Mouse (Mus musculus): ENCODE results near the gene Myo16. TPM values are rescaled to one million over a fixed set of nuclear protein-coding genes. Genes with fewer than 3 reads are reported as not detected.

The Myo16 gene
- polyA plus RNA-seq, 1 experiment from 2014 or later = 0.81 TPM

DNA sequence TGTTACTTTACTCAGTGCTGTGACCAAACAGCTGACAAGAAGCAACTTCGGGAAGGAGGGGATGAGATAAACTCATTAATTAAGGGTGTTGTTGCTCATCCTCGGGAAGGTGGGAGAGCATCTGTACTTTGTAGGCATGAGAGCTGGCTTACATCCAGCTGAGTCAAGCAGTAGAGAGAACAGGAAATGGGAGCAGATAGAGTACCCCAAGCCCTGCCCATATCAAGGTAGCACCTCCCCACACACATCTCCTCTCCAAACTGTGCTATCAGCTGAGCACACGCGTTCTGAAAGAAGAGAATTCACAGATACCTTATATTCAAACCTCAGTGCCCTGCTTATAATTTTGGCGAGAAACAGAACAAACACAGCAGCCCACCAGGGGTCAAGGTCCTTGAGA lies 330.1 kb downstream of the Myo16 start:
- no peak overlapping the region for H3K27ac ChIP-seq (replicated peaks; ENCODE audit: low read depth, low read length)
- 75% methylated on average over 5 of the region's 5 CpGs for WGBS
- ATAC-seq (replicated peaks; ENCODE audit: insufficient number of reproducible peaks, low FRiP score, low TSS enrichment, low read depth) = no peak
- H3K9ac ChIP-seq (replicated peaks; ENCODE audit: low read length) = no peak overlapping the region
- no peaks in the 10 kb centered on the region for H3K36me3 ChIP-seq (replicated peaks; ENCODE audit: control insufficient read depth, insufficient read depth, low read depth, low read length)
- H3K4me3 ChIP-seq (ENCODE audit: low read depth, low read length) = no peak overlapping the region
- H3K4me1 ChIP-seq (ENCODE audit: control insufficient read depth, insufficient read depth, low read length) = no peaks in the 10 kb centered on the region
- DNase-seq (ENCODE audit: low spot score) = no peak
- H3K9me3 ChIP-seq (replicated peaks; ENCODE audit: control insufficient read depth, low read length) = no peaks in the 10 kb centered on the region
- no peaks in the 10 kb centered on the region for H3K27me3 ChIP-seq (ENCODE audit: control insufficient read depth, insufficient read depth, low read length)
- no peak overlapping the region for H3K4me2 ChIP-seq (ENCODE audit: low read depth, low read length)

DNA sequence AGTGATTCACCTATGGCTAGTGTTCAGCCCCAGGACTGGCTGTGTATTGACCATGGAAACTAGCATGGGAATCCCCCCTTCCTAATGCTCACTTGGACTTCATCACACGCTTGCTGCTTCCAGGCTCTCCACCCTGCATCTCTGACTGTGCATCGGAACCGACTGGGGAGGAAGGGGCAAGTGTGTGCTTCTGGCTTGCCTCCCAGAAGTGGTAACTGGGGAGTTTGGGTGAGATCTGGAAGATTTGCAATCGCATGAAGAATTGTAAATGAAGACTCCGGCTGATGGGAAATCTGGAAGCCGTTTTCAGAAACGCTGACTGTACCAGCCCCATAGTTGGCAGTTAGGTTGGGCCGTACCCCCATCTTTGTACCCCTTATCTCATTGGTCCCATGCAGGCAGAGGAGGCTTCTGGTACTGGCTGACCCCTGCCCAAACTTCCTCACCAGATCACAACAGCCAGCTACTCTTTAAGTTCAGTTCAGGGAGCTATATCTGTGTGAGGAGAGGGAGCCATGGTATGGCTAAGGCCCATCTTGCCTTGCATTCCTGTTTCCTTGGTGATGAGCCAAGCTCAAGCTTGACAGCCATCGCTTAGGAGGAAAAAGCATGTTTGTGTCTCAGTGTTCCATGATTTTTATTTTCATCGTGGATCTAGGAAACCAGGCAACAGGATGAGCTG lies 336.2 kb downstream of the Myo16 start:
- WGBS = 89% methylated on average over 10 of the region's 10 CpGs
- H3K4me1 ChIP-seq (ENCODE audit: control insufficient read depth, insufficient read depth, low read length) = no peaks in the 10 kb centered on the region
- no peaks in the 10 kb centered on the region for H3K27me3 ChIP-seq (ENCODE audit: control insufficient read depth, insufficient read depth, low read length)
- no peak overlapping the region for H3K9ac ChIP-seq (replicated peaks; ENCODE audit: low read length)
- no peak overlapping the region for H3K27ac ChIP-seq (replicated peaks; ENCODE audit: low read depth, low read length)
- DNase-seq (ENCODE audit: low spot score) = no peak
- ATAC-seq (replicated peaks; ENCODE audit: insufficient number of reproducible peaks, low FRiP score, low TSS enrichment, low read depth) = no peak
- H3K4me2 ChIP-seq (ENCODE audit: low read depth, low read length) = no peak overlapping the region
- H3K9me3 ChIP-seq (replicated peaks; ENCODE audit: control insufficient read depth, low read length) = no peaks in the 10 kb centered on the region
- no peaks in the 10 kb centered on the region for H3K36me3 ChIP-seq (replicated peaks; ENCODE audit: control insufficient read depth, insufficient read depth, low read depth, low read length)
- no peak overlapping the region for H3K4me3 ChIP-seq (ENCODE audit: low read depth, low read length)

DNA sequence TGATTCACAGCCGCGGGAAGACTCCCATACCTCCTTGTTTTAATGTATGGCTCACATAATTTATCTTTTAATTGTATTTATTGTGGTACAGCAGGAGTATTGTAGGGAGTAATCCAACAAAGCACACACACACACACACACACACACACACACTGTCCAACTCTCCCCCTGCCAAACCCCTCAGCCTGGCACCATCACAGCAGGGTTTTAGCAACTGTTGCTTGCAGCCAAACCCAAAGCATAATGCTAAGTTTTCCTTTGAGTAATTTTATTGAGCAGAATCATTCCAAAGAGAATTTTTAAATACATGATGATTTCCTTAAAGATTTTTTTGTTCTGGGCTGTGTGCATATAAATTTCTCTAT lies 336.7 kb downstream of the Myo16 start:
- no peaks in the 10 kb centered on the region for H3K27me3 ChIP-seq (ENCODE audit: control insufficient read depth, insufficient read depth, low read length)
- no peak overlapping the region for H3K4me3 ChIP-seq (ENCODE audit: low read depth, low read length)
- no peak for ATAC-seq (replicated peaks; ENCODE audit: insufficient number of reproducible peaks, low FRiP score, low TSS enrichment, low read depth)
- no peak overlapping the region for H3K4me2 ChIP-seq (ENCODE audit: low read depth, low read length)
- no peaks in the 10 kb centered on the region for H3K4me1 ChIP-seq (ENCODE audit: control insufficient read depth, insufficient read depth, low read length)
- no peak for DNase-seq (ENCODE audit: low spot score)
- no peaks in the 10 kb centered on the region for H3K36me3 ChIP-seq (replicated peaks; ENCODE audit: control insufficient read depth, insufficient read depth, low read depth, low read length)
- H3K27ac ChIP-seq (replicated peaks; ENCODE audit: low read depth, low read length) = no peak overlapping the region
- no peaks in the 10 kb centered on the region for H3K9me3 ChIP-seq (replicated peaks; ENCODE audit: control insufficient read depth, low read length)
- H3K9ac ChIP-seq (replicated peaks; ENCODE audit: low read length) = no peak overlapping the region
- 94% methylated on average over 2 of the region's 2 CpGs for WGBS

DNA sequence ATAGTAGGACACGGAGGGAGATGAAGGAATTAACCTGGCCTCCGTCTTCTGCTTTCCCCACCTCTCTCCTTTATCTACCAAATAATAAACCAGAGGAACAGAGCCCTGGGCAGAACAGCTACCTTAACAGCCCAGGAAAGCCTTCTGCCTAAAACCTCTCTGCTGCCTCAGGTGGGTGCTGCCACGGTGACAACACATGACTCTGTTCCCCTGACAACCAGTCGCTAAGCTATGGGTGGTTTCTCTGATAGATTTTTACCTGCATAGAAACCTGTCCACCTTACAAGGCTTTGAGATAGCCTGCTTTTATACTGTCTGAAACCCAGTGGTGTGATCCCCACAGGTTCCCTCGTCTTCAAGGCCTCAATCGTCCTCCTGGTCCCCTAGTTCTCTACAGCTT lies 337.2 kb downstream of the Myo16 start:
- H3K27ac ChIP-seq (replicated peaks; ENCODE audit: low read depth, low read length) = no peak overlapping the region
- no peak overlapping the region for H3K4me3 ChIP-seq (ENCODE audit: low read depth, low read length)
- no peaks in the 10 kb centered on the region for H3K9me3 ChIP-seq (replicated peaks; ENCODE audit: control insufficient read depth, low read length)
- H3K9ac ChIP-seq (replicated peaks; ENCODE audit: low read length) = no peak overlapping the region
- WGBS = 82% methylated on average over 6 of the region's 6 CpGs
- H3K36me3 ChIP-seq (replicated peaks; ENCODE audit: control insufficient read depth, insufficient read depth, low read depth, low read length) = no peaks in the 10 kb centered on the region
- H3K4me2 ChIP-seq (ENCODE audit: low read depth, low read length) = no peak overlapping the region
- no peaks in the 10 kb centered on the region for H3K4me1 ChIP-seq (ENCODE audit: control insufficient read depth, insufficient read depth, low read length)
- ATAC-seq (replicated peaks; ENCODE audit: insufficient number of reproducible peaks, low FRiP score, low TSS enrichment, low read depth) = no peak
- no peaks in the 10 kb centered on the region for H3K27me3 ChIP-seq (ENCODE audit: control insufficient read depth, insufficient read depth, low read length)
- DNase-seq (ENCODE audit: low spot score) = no peak

DNA sequence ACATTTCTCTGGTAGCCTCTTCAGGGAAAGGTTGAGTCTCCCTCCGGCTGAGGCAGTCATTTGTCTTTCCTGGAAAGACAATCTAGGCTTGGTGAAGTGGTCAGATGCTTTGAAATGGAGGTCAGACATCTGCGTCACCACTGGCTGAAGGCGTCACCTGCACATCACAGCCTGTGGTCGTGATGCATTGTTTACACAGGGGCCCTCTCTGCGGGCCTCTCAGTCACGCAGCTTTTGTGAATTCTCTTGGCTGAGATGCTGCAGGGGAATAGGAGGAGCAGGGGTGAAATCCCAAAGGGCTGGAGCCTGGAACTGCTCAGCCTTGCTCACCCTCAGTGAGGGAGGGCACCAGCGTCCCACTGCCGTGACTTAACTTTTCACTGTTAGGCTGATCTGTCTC lies 346.1 kb downstream of the Myo16 start:
- Histone ChIP-seq H3K27me3 (ENCODE audit: control insufficient read depth, insufficient read depth, low read length) (no peaks in the 10 kb centered on the region), H3K4me2 (ENCODE audit: low read depth, low read length) (no peak overlapping the region), H3K4me1 (ENCODE audit: control insufficient read depth, insufficient read depth, low read length) (no peaks in the 10 kb centered on the region), H3K27ac (replicated peaks; ENCODE audit: low read depth, low read length) (no peak overlapping the region), H3K9me3 (replicated peaks; ENCODE audit: control insufficient read depth, low read length) (no peaks in the 10 kb centered on the region), H3K36me3 (replicated peaks; ENCODE audit: control insufficient read depth, insufficient read depth, low read depth, low read length) (no peaks in the 10 kb centered on the region), H3K9ac (replicated peaks; ENCODE audit: low read length) (no peak overlapping the region), H3K4me3 (ENCODE audit: low read depth, low read length) (no peak overlapping the region)
- no peak for DNase-seq (ENCODE audit: low spot score)
- no peak for ATAC-seq (replicated peaks; ENCODE audit: insufficient number of reproducible peaks, low FRiP score, low TSS enrichment, low read depth)
- 27% methylated on average over 8 of the region's 8 CpGs for WGBS

DNA sequence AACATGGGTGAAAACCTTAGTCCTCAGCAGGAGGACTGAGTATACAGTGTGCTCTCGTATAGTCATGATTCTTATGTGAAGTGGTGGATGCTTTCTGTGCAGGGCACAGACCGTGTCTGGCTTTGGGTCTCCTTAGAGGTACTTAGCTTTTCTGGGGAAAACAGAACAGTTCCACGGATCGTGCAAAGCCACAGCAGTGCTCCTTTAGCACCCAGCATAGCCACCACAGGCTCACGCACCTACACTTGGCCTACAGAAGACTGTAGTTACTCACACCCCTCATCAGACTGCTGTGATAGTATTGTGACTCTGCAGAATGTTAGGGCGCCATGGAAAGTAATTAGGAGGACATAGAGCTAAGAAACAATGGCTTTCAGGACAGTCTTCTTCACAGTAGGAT lies 346.8 kb downstream of the Myo16 start:
- Histone ChIP-seq H3K9me3 (replicated peaks; ENCODE audit: control insufficient read depth, low read length) (no peaks in the 10 kb centered on the region), H3K27ac (replicated peaks; ENCODE audit: low read depth, low read length) (no peak overlapping the region), H3K9ac (replicated peaks; ENCODE audit: low read length) (no peak overlapping the region), H3K36me3 (replicated peaks; ENCODE audit: control insufficient read depth, insufficient read depth, low read depth, low read length) (no peaks in the 10 kb centered on the region), H3K4me2 (ENCODE audit: low read depth, low read length) (no peak overlapping the region), H3K27me3 (ENCODE audit: control insufficient read depth, insufficient read depth, low read length) (no peaks in the 10 kb centered on the region), H3K4me1 (ENCODE audit: control insufficient read depth, insufficient read depth, low read length) (no peaks in the 10 kb centered on the region), H3K4me3 (ENCODE audit: low read depth, low read length) (no peak overlapping the region)
- ATAC-seq (replicated peaks; ENCODE audit: insufficient number of reproducible peaks, low FRiP score, low TSS enrichment, low read depth) (no peak), DNase-seq (ENCODE audit: low spot score) (no peak)
- 80% methylated on average over 6 of the region's 6 CpGs for WGBS

DNA sequence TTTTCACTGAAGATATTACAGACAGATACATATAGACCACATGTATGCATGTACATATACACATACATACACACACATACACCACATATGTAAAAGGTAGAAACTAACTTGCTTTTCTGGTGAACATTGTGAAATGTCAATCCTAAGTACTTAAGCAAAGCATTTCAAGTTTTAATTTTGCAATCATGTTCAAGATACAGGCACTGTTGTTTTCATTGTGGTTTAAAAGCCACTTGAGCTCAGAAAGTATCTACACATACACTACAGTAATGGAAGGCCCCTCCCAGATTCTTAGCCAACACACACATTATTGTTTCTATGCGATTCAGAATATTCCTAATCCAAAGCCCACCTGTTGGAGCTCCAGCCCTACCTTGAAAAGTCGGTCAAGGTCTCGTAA lies 348.0 kb downstream of the Myo16 start:
- H3K27me3 ChIP-seq (ENCODE audit: control insufficient read depth, insufficient read depth, low read length) = no peaks in the 10 kb centered on the region
- ATAC-seq (replicated peaks; ENCODE audit: insufficient number of reproducible peaks, low FRiP score, low TSS enrichment, low read depth) (no peak), DNase-seq (ENCODE audit: low spot score) (no peak)
- 88% methylated on average over 3 of the region's 3 CpGs for whole genome bisulfite sequencing
- no peak overlapping the region for H3K4me2 ChIP-seq (ENCODE audit: low read depth, low read length)
- H3K9me3 ChIP-seq (replicated peaks; ENCODE audit: control insufficient read depth, low read length) = no peaks in the 10 kb centered on the region
- no peak overlapping the region for H3K4me3 ChIP-seq (ENCODE audit: low read depth, low read length)
- H3K9ac ChIP-seq (replicated peaks; ENCODE audit: low read length) = no peak overlapping the region
- no peaks in the 10 kb centered on the region for H3K36me3 ChIP-seq (replicated peaks; ENCODE audit: control insufficient read depth, insufficient read depth, low read depth, low read length)
- no peak overlapping the region for H3K27ac ChIP-seq (replicated peaks; ENCODE audit: low read depth, low read length)
- no peaks in the 10 kb centered on the region for H3K4me1 ChIP-seq (ENCODE audit: control insufficient read depth, insufficient read depth, low read length)

DNA sequence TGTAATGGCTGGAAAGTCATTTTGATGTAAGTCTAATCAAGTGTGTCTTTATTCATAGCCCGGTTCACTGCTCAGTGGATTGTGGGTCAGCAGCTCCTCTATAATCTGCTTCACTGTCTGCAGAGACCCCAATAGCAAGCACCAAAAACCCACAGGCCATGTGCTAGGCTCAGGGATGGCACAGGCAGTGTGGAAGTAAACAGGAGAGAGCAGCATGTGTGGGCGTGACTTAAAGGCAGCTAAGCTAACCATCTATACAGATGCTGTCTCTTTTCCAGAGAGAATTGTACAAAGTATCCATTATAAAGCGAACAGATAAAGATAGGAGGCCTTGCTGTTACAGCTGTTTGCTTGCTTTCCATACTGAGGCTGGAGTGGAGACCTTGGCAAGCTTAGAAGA lies 358.4 kb downstream of the Myo16 start:
- Histone ChIP-seq H3K27me3 (ENCODE audit: control insufficient read depth, insufficient read depth, low read length) (no peaks in the 10 kb centered on the region), H3K9ac (replicated peaks; ENCODE audit: low read length) (no peak overlapping the region), H3K9me3 (replicated peaks; ENCODE audit: control insufficient read depth, low read length) (no peaks in the 10 kb centered on the region), H3K4me1 (ENCODE audit: control insufficient read depth, insufficient read depth, low read length) (no peaks in the 10 kb centered on the region), H3K36me3 (replicated peaks; ENCODE audit: control insufficient read depth, insufficient read depth, low read depth, low read length) (no peaks in the 10 kb centered on the region), H3K4me3 (ENCODE audit: low read depth, low read length) (no peak overlapping the region), H3K27ac (replicated peaks; ENCODE audit: low read depth, low read length) (no peak overlapping the region), H3K4me2 (ENCODE audit: low read depth, low read length) (no peak overlapping the region)
- DNase-seq (ENCODE audit: low spot score) (no peak), ATAC-seq (replicated peaks; ENCODE audit: insufficient number of reproducible peaks, low FRiP score, low TSS enrichment, low read depth) (no peak)
- 84% methylated on average over 3 of the region's 3 CpGs for WGBS

Measured in embryonic facial prominence, embryonic 11.5 days (tissue).